Mouse (Mus musculus): ENCODE results near the gene Syt6. TPM values are rescaled to one million over a fixed set of nuclear protein-coding genes. Genes with fewer than 3 reads are reported as not detected.

The Syt6 gene
- polyA plus RNA-seq, 1 experiment from 2014 or later = 0.79 TPM

DNA sequence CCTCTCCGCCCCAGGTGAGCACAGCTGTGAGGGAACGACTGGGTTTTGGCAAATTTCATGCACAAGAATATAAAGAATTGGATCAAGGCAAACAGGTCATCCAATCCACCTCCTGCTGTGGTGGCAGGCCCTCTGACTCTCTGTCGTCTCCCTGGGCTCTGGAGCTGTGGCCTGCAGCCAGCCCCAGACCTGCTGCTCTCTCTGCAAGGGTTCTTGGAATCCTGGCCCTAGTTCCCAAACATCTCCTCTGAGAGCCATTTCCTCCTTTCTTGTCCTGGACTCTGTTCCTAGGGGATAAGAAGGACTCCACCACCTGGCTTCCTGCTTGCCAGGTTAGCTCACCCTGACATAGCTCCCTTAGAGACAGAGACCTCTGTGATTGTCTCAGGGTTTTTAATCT, 7.8 kb upstream of the Syt6 start:
- H3K9ac ChIP-seq (ENCODE audit: low read depth, low read length) = no peak overlapping the region
- 78% methylated on average over 3 of the region's 3 CpGs for WGBS
- H3K4me2 ChIP-seq (replicated peaks; ENCODE audit: low read depth, low read length) = no peak overlapping the region
- no peak for ATAC-seq (ENCODE audit: low FRiP score, low TSS enrichment)
- no peaks in the 10 kb centered on the region for H3K9me3 ChIP-seq (ENCODE audit: control insufficient read depth, low read length)
- H3K4me3 ChIP-seq (ENCODE audit: low read length) = no peak overlapping the region
- H3K36me3 ChIP-seq (ENCODE audit: control insufficient read depth, insufficient read depth, low read length) = no peaks in the 10 kb centered on the region
- no peaks in the 10 kb centered on the region for H3K4me1 ChIP-seq (ENCODE audit: control insufficient read depth, insufficient read depth, low read length)
- H3K27ac ChIP-seq (ENCODE audit: low read depth, low read length) = no peak overlapping the region
- H3K27me3 ChIP-seq (ENCODE audit: control insufficient read depth, insufficient read depth, low read length) = peaks cover 6% of the 10 kb centered on the region

GRCm38 (mm10) chr3:103572526-103572925, 2.5 kb upstream of the Syt6 start:
- WGBS = 80% methylated on average over 4 of the region's 4 CpGs
- no peak overlapping the region for H3K9ac ChIP-seq (ENCODE audit: low read depth, low read length)
- no peak for ATAC-seq (ENCODE audit: low FRiP score, low TSS enrichment)
- peaks cover 59% of the 10 kb centered on the region for H3K27me3 ChIP-seq (ENCODE audit: control insufficient read depth, insufficient read depth, low read length)
- no peaks in the 10 kb centered on the region for H3K9me3 ChIP-seq (ENCODE audit: control insufficient read depth, low read length)
- H3K36me3 ChIP-seq (ENCODE audit: control insufficient read depth, insufficient read depth, low read length) = no peaks in the 10 kb centered on the region
- H3K4me2 ChIP-seq (replicated peaks; ENCODE audit: low read depth, low read length) = no peak overlapping the region
- H3K4me1 ChIP-seq (ENCODE audit: control insufficient read depth, insufficient read depth, low read length) = peaks cover 16% of the 10 kb centered on the region
- H3K4me3 ChIP-seq (ENCODE audit: low read length) = no peak overlapping the region
- H3K27ac ChIP-seq (ENCODE audit: low read depth, low read length) = no peak overlapping the region

- Histone ChIP-seq H3K4me1 (ENCODE audit: control insufficient read depth, insufficient read depth, low read length) (peaks cover 16% of the 10 kb centered on the region), H3K9me3 (ENCODE audit: control insufficient read depth, low read length) (no peaks in the 10 kb centered on the region), H3K4me3 (ENCODE audit: low read length) (no peak overlapping the region), H3K36me3 (ENCODE audit: control insufficient read depth, insufficient read depth, low read length) (no peaks in the 10 kb centered on the region), H3K27me3 (ENCODE audit: control insufficient read depth, insufficient read depth, low read length) (peaks cover 66% of the 10 kb centered on the region), H3K4me2 (replicated peaks; ENCODE audit: low read depth, low read length) (no peak overlapping the region), H3K9ac (ENCODE audit: low read depth, low read length) (no peak overlapping the region), H3K27ac (ENCODE audit: low read depth, low read length) (no peak overlapping the region)
- 3% methylated on average over 20 of the region's 20 CpGs for whole genome bisulfite sequencing
- ATAC-seq (ENCODE audit: low FRiP score, low TSS enrichment) = no peak; the same call in 1 of the 2 replicates
Observed at GRCm38 (mm10) chr3:103573106-103573790, 1.8 kb upstream of the Syt6 start.

- Histone ChIP-seq H3K4me1 (ENCODE audit: control insufficient read depth, insufficient read depth, low read length) (peaks cover 16% of the 10 kb centered on the region), H3K27me3 (ENCODE audit: control insufficient read depth, insufficient read depth, low read length) (peaks cover 66% of the 10 kb centered on the region), H3K27ac (ENCODE audit: low read depth, low read length) (no peak overlapping the region), H3K9ac (ENCODE audit: low read depth, low read length) (no peak overlapping the region), H3K4me2 (replicated peaks; ENCODE audit: low read depth, low read length) (no peak overlapping the region), H3K36me3 (ENCODE audit: control insufficient read depth, insufficient read depth, low read length) (no peaks in the 10 kb centered on the region), H3K4me3 (ENCODE audit: low read length) (no peak overlapping the region), H3K9me3 (ENCODE audit: control insufficient read depth, low read length) (no peaks in the 10 kb centered on the region)
- WGBS = 0% methylated on average over 14 of the region's 14 CpGs
- ATAC-seq (ENCODE audit: low FRiP score, low TSS enrichment) = peak; percentile 81; the same call in 1 of the 2 replicates
Observed at GRCm38 (mm10) chr3:103573791-103574166, 1.3 kb upstream of the Syt6 start.

GRCm38 (mm10) chr3:103574566-103575155, 370 bp upstream of the Syt6 start:
- Histone ChIP-seq H3K27me3 (ENCODE audit: control insufficient read depth, insufficient read depth, low read length) (peaks cover 66% of the 10 kb centered on the region), H3K9ac (ENCODE audit: low read depth, low read length) (no peak overlapping the region), H3K4me1 (ENCODE audit: control insufficient read depth, insufficient read depth, low read length) (peaks cover 16% of the 10 kb centered on the region), H3K4me2 (replicated peaks; ENCODE audit: low read depth, low read length) (peak overlapping the region; percentile 95; the same call in 1 of the 2 replicates), H3K4me3 (ENCODE audit: low read length) (peak overlapping the region; percentile 48; the same call in 1 of the 2 replicates), H3K9me3 (ENCODE audit: control insufficient read depth, low read length) (no peaks in the 10 kb centered on the region), H3K27ac (ENCODE audit: low read depth, low read length) (no peak overlapping the region), H3K36me3 (ENCODE audit: control insufficient read depth, insufficient read depth, low read length) (no peaks in the 10 kb centered on the region)
- 9% methylated on average over 22 of the region's 22 CpGs for WGBS
- no peak for ATAC-seq (ENCODE audit: low FRiP score, low TSS enrichment)

- H3K4me2 ChIP-seq (replicated peaks; ENCODE audit: low read depth, low read length) = peak overlapping the region; percentile 95
- H3K9me3 ChIP-seq (ENCODE audit: control insufficient read depth, low read length) = no peaks in the 10 kb centered on the region
- peaks cover 16% of the 10 kb centered on the region for H3K4me1 ChIP-seq (ENCODE audit: control insufficient read depth, insufficient read depth, low read length)
- no peak overlapping the region for H3K27ac ChIP-seq (ENCODE audit: low read depth, low read length)
- H3K4me3 ChIP-seq (ENCODE audit: low read length) = peak overlapping the region; percentile 48
- under 1% methylated on average over 62 of the region's 69 CpGs for WGBS
- H3K27me3 ChIP-seq (ENCODE audit: control insufficient read depth, insufficient read depth, low read length) = peaks cover 66% of the 10 kb centered on the region
- H3K36me3 ChIP-seq (ENCODE audit: control insufficient read depth, insufficient read depth, low read length) = no peaks in the 10 kb centered on the region
- ATAC-seq (ENCODE audit: low FRiP score, low TSS enrichment) = 0 out of 2 replicates have a peak, but pooled peaks have one; percentile 33
- peak overlapping the region; percentile 42 for H3K9ac ChIP-seq (ENCODE audit: low read depth, low read length)
Observed at GRCm38 (mm10) chr3:103575893-103576641, 1.0 kb downstream of the Syt6 start.

GRCm38 (mm10) chr3:103587136-103587535, 12.1 kb downstream of the Syt6 start:
- Histone ChIP-seq H3K4me2 (replicated peaks; ENCODE audit: low read depth, low read length) (no peak overlapping the region), H3K9ac (ENCODE audit: low read depth, low read length) (no peak overlapping the region), H3K4me3 (ENCODE audit: low read length) (no peak overlapping the region), H3K9me3 (ENCODE audit: control insufficient read depth, low read length) (no peaks in the 10 kb centered on the region), H3K4me1 (ENCODE audit: control insufficient read depth, insufficient read depth, low read length) (no peaks in the 10 kb centered on the region), H3K27ac (ENCODE audit: low read depth, low read length) (no peak overlapping the region), H3K36me3 (ENCODE audit: control insufficient read depth, insufficient read depth, low read length) (no peaks in the 10 kb centered on the region), H3K27me3 (ENCODE audit: control insufficient read depth, insufficient read depth, low read length) (no peaks in the 10 kb centered on the region)
- WGBS = 90% methylated on average over 17 of the region's 17 CpGs
- no peak for ATAC-seq (ENCODE audit: low FRiP score, low TSS enrichment)

DNA sequence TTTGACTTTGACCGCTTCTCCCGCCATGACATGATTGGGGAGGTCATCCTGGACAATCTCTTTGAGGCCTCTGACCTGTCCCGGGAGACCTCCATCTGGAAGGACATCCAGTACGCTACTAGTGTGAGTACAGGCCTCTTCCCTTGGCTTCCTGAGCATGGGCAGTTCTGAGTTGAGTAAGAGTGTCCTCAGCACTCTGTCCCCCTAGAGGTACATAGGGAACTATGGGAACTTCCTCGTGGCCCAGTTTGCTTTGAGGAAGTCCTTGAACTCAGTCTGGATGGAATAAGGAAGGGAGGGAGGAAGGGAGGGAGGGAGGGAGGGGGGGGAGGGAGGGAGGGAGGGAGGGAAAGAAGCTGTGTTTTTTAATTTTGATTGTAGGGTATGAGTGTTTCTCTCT, 12.6 kb downstream of the Syt6 start:
- Histone ChIP-seq H3K36me3 (ENCODE audit: control insufficient read depth, insufficient read depth, low read length) (no peaks in the 10 kb centered on the region), H3K27ac (ENCODE audit: low read depth, low read length) (no peak overlapping the region), H3K4me1 (ENCODE audit: control insufficient read depth, insufficient read depth, low read length) (no peaks in the 10 kb centered on the region), H3K9me3 (ENCODE audit: control insufficient read depth, low read length) (no peaks in the 10 kb centered on the region), H3K9ac (ENCODE audit: low read depth, low read length) (no peak overlapping the region), H3K27me3 (ENCODE audit: control insufficient read depth, insufficient read depth, low read length) (no peaks in the 10 kb centered on the region), H3K4me2 (replicated peaks; ENCODE audit: low read depth, low read length) (no peak overlapping the region), H3K4me3 (ENCODE audit: low read length) (no peak overlapping the region)
- 85% methylated on average over 5 of the region's 5 CpGs for WGBS
- ATAC-seq (ENCODE audit: low FRiP score, low TSS enrichment) = no peak

DNA sequence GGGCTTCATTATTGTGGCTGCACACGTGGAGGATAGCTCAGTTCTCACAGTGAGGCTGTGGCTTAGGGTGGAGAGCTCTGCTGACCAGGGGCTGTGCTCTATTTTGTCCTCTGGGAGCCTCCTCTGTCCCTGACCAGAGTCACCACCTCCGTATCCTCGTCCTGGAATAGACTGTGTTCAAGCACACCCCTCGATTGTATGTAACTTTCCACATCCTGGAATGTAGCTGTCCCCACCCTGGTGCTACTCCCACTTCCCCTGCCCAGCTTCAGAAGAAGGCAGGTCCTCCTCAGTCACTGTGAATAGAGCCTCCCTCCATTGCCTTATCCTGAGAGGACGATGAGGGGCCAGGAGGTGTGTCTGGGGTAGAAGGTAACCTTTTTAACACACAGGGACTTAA, 14.6 kb downstream of the Syt6 start:
- 56% methylated on average over 5 of the region's 5 CpGs for WGBS
- Histone ChIP-seq H3K4me3 (ENCODE audit: low read length) (no peak overlapping the region), H3K4me2 (replicated peaks; ENCODE audit: low read depth, low read length) (no peak overlapping the region), H3K27me3 (ENCODE audit: control insufficient read depth, insufficient read depth, low read length) (no peaks in the 10 kb centered on the region), H3K36me3 (ENCODE audit: control insufficient read depth, insufficient read depth, low read length) (no peaks in the 10 kb centered on the region), H3K27ac (ENCODE audit: low read depth, low read length) (no peak overlapping the region), H3K9me3 (ENCODE audit: control insufficient read depth, low read length) (no peaks in the 10 kb centered on the region), H3K4me1 (ENCODE audit: control insufficient read depth, insufficient read depth, low read length) (no peaks in the 10 kb centered on the region), H3K9ac (ENCODE audit: low read depth, low read length) (no peak overlapping the region)
- ATAC-seq (ENCODE audit: low FRiP score, low TSS enrichment) = no peak
